Comparison of ENCODE assay signal across 8 mouse cellular contexts in the genomic region with DNA sequence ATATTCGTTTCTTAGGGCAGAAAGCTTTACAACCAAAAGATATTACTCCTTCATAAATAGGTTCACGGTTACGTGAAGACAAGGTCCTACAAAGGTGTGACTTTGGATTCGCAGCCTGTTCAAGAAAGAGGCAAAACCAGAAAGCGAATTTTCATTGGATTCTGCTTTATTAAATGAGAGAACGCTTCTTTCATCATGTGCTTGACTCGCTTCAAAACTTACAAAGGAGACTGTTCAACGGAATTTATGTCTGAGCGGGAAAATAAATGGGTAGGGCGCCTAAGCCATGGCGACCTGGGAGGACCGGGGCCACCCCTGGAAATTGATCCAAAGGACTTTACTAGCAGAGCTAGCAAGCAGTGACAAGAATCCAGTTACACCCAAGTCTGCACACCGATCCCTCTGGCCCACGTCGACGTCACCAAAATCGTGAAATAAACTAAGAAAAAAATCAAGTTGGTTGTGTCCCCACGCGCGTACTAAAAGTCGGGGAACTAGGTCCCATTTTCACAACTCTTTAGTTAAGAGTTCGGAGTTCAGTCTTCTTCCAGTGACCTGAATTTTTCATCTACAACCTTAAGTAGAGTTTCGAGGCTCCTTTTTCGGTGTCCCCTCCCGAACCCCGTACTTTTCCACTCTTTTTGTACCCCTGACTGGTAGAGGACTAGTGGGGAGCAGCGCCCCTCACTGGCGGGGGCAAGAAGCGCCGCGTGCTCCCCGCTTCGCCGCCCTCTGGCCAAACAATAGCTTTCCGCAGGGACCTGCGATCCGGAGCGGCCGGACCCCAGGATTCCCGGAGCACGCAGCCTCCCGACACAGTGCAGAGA. TPM values are rescaled to one million over a fixed set of nuclear protein-coding genes. Genes with fewer than 3 reads are reported as not detected.
DNase-seq lines count a peak whose midpoint lies in the region; ATAC-seq and TF ChIP-seq lines count a peak whose summit lies in the region.

No protein-coding gene starts in this region.

- peaks cover 34% of the 10 kb centered on the region for H3K4me1 ChIP-seq in kidney, embryonic 14.5 days (ENCODE audit: control insufficient read depth, insufficient read depth, low read length)
- peaks cover 11% of the 10 kb centered on the region for H3K4me1 ChIP-seq in bone marrow macrophage, adult 2 months (ENCODE audit: control insufficient read depth, insufficient read depth, low read length)
- peaks cover 45% of the 10 kb centered on the region for H3K4me1 ChIP-seq in hindbrain, embryonic 13.5 days (replicated peaks)
- H3K4me1 ChIP-seq in midbrain, embryonic 15.5 days = peaks cover 46% of the 10 kb centered on the region

- DNase-seq in kidney, postnatal 10 days = no peak
- DNase-seq in adrenal gland, adult 8-10 months = no peak
- DNase-seq in adrenal gland, postnatal 4 days (ENCODE audit: low spot score in 2 of 2) = no peak
- no peak for DNase-seq in cerebellum, postnatal 36 days

- WGBS in kidney, embryonic 14.5 days = 2% methylated on average over 42 of the region's 42 CpGs
- WGBS in hindbrain, embryonic 13.5 days = 7% methylated on average over 42 of the region's 42 CpGs
- 4% methylated on average over 42 of the region's 42 CpGs for WGBS in midbrain, embryonic 15.5 days

- H3K9me3 ChIP-seq in kidney, embryonic 14.5 days (ENCODE audit: control insufficient read depth, low read length) = no peaks in the 10 kb centered on the region
- H3K9me3 ChIP-seq in hindbrain, embryonic 13.5 days = no peaks in the 10 kb centered on the region
- no peaks in the 10 kb centered on the region for H3K9me3 ChIP-seq in midbrain, embryonic 15.5 days

- H3K4me2 ChIP-seq in kidney, embryonic 14.5 days (replicated peaks; ENCODE audit: low read depth, low read length) = peak overlapping the region; percentile 91
- peak overlapping the region; percentile 90 for H3K4me2 ChIP-seq in hindbrain, embryonic 13.5 days
- peak overlapping the region; percentile 83 for H3K4me2 ChIP-seq in midbrain, embryonic 15.5 days

- TF ChIP-seq CTCF in bone marrow macrophage, adult 2 months (IDR thresholded peaks at IDR 0.05; ENCODE audit: low read depth, low read length) = peak; percentile 51

- no peak for ATAC-seq in kidney, embryonic 14.5 days (ENCODE audit: low FRiP score, low TSS enrichment)
- ATAC-seq in hindbrain, embryonic 13.5 days (ENCODE audit: low FRiP score) = no peak
- ATAC-seq in midbrain, embryonic 15.5 days (replicated peaks) = no peak; the same call in 1 of the 2 replicates

- TF ChIP-seq POLR2A in bone marrow macrophage, adult 2 months (IDR thresholded peaks at IDR 0.05; ENCODE audit: borderline replicate concordance, low read depth, low read length) = no peak

- H3K27ac ChIP-seq in kidney, embryonic 14.5 days (ENCODE audit: low read depth, low read length) = peak overlapping the region; percentile 71
- H3K27ac ChIP-seq in bone marrow macrophage, adult 2 months (ENCODE audit: insufficient read depth, low read depth, low read length) = no peak overlapping the region
- peak overlapping the region; percentile 91 for H3K27ac ChIP-seq in hindbrain, embryonic 13.5 days
- peak overlapping the region; percentile 84 for H3K27ac ChIP-seq in midbrain, embryonic 15.5 days

- peaks cover 13% of the 10 kb centered on the region for H3K36me3 ChIP-seq in kidney, embryonic 14.5 days (ENCODE audit: control insufficient read depth, insufficient read depth, low read length)
- H3K36me3 ChIP-seq in hindbrain, embryonic 13.5 days = peaks cover 11% of the 10 kb centered on the region
- peaks cover 7% of the 10 kb centered on the region; the same call in 1 of the 2 replicates for H3K36me3 ChIP-seq in midbrain, embryonic 15.5 days (replicated peaks)

- H3K27me3 ChIP-seq in kidney, embryonic 14.5 days (ENCODE audit: control insufficient read depth, insufficient read depth, low read length) = no peaks in the 10 kb centered on the region; the same call in 1 of the 2 replicates
- peaks cover 14% of the 10 kb centered on the region for H3K27me3 ChIP-seq in hindbrain, embryonic 13.5 days
- H3K27me3 ChIP-seq in midbrain, embryonic 15.5 days (replicated peaks) = peaks cover 6% of the 10 kb centered on the region

- H3K9ac ChIP-seq in kidney, embryonic 14.5 days (ENCODE audit: low read depth, low read length) = peak overlapping the region; percentile 91
- peak overlapping the region; percentile 95 for H3K9ac ChIP-seq in hindbrain, embryonic 13.5 days
- H3K9ac ChIP-seq in midbrain, embryonic 15.5 days = peak overlapping the region; percentile 75

- peak overlapping the region; percentile 94 for H3K4me3 ChIP-seq in kidney, embryonic 14.5 days (ENCODE audit: low read length)
- peak overlapping the region; percentile 75 for H3K4me3 ChIP-seq in bone marrow macrophage, adult 2 months (ENCODE audit: insufficient read depth, low read length)
- H3K4me3 ChIP-seq in hindbrain, embryonic 13.5 days = peak overlapping the region; percentile 99
- peak overlapping the region; percentile 70 for H3K4me3 ChIP-seq in midbrain, embryonic 15.5 days

RNA-seq across cellular contexts. Expression of a gene that starts 0.5 kb away (rescaled TPM):
- 19.9 and 38.2 TPM in 2 replicates for polyA plus RNA-seq in kidney, embryonic 14.5 days (2014; fragmentation: Nextera tagmentation; extraction: Ambion mirVana)
- 1.9 and 2.0 TPM in 2 replicates for polyA plus RNA-seq in bone marrow macrophage, adult 2 months (2012; ENCODE audit: insufficient read depth, insufficient read length, missing spikeins)
- polyA plus RNA-seq in hindbrain, embryonic 13.5 days (2015; fragmentation: Nextera tagmentation; extraction: Ambion mirVana) = 20.3 and 24.2 TPM in 2 replicates
- 17.6 and 19.6 TPM in 2 replicates for polyA plus RNA-seq in midbrain, embryonic 15.5 days (2015; fragmentation: Nextera tagmentation; extraction: Ambion mirVana)
- 1 to 10 TPM; 4.6 to 8.1 (median 5.6) TPM for total RNA-seq in adrenal gland, adult 8-10 months (2022)
- 10 to 100 TPM in 1 of 2 experiments, 1 to 10 TPM in 1; 9.5 to 10.1 TPM for total RNA-seq in adrenal gland, postnatal 4 days (2021)

RNA-seq across cellular contexts. Expression of a gene that starts 18.5 kb away (rescaled TPM):
- polyA plus RNA-seq in kidney, embryonic 14.5 days (2014; fragmentation: Nextera tagmentation; extraction: Ambion mirVana) = 7.8 and 10.9 TPM in 2 replicates
- polyA plus RNA-seq in bone marrow macrophage, adult 2 months (2012; ENCODE audit: insufficient read depth, insufficient read length, missing spikeins) = 6.2 and 9.5 TPM in 2 replicates
- polyA plus RNA-seq in hindbrain, embryonic 13.5 days (2015; fragmentation: Nextera tagmentation; extraction: Ambion mirVana) = 10.0 and 11.1 TPM in 2 replicates
- 9.6 and 9.7 TPM in 2 replicates for polyA plus RNA-seq in midbrain, embryonic 15.5 days (2015; fragmentation: Nextera tagmentation; extraction: Ambion mirVana)
- 10 to 100 TPM; 15.3 to 24.0 (median 16.5) TPM for total RNA-seq in adrenal gland, adult 8-10 months (2022)
- 10 to 100 TPM; 10.8 to 15.5 TPM for total RNA-seq in adrenal gland, postnatal 4 days (2021)

RNA-seq across cellular contexts. Expression of a gene that starts 34.3 kb away (rescaled TPM):
- polyA plus RNA-seq in kidney, embryonic 14.5 days (2014; fragmentation: Nextera tagmentation; extraction: Ambion mirVana) = not detected in 2 replicates
- polyA plus RNA-seq in bone marrow macrophage, adult 2 months (2012; ENCODE audit: insufficient read depth, insufficient read length, missing spikeins) = not detected in 2 replicates
- polyA plus RNA-seq in hindbrain, embryonic 13.5 days (2015; fragmentation: Nextera tagmentation; extraction: Ambion mirVana) = not detected in 2 replicates
- polyA plus RNA-seq in midbrain, embryonic 15.5 days (2015; fragmentation: Nextera tagmentation; extraction: Ambion mirVana) = not detected in 2 replicates
- not detected for total RNA-seq in adrenal gland, adult 8-10 months (2022)
- not detected for total RNA-seq in adrenal gland, postnatal 4 days (2021)
